Mouse (Mus musculus): Measurements from ENCODE around the gene Pphln1. TPM values are rescaled to one million over a fixed set of nuclear protein-coding genes. Genes with fewer than 3 reads are reported as not detected.

Pphln1 gene
- polyA plus RNA-seq, 1 experiment = 33.7 TPM

- no peak overlapping the region for H3K4me3 ChIP-seq (ENCODE audit: control insufficient read depth, low read depth, low read length)
- no peak for TF ChIP-seq POLR2A (IDR thresholded peaks at IDR 0.05; ENCODE audit: control insufficient read depth, low read depth, low read length)
- TF ChIP-seq CTCF (IDR thresholded peaks at IDR 0.05; ENCODE audit: control insufficient read depth, insufficient read depth, insufficient replicate concordance, low read depth, low read length) = no peak; the same call in 1 of the 2 replicates
- H3K27me3 ChIP-seq (ENCODE audit: control insufficient read depth, insufficient read depth, low read length) = no peaks in the 10 kb centered on the region
- H3K4me1 ChIP-seq (ENCODE audit: control insufficient read depth, insufficient read depth, low read length) = no peaks in the 10 kb centered on the region
- no peak overlapping the region for H3K27ac ChIP-seq (ENCODE audit: control insufficient read depth, insufficient read depth, low read depth, low read length)
- H3K36me3 ChIP-seq (ENCODE audit: control insufficient read depth, insufficient read depth, low read length) = no peaks in the 10 kb centered on the region
Observed at GRCm38 (mm10) chr15:93379177-93379576, 19.0 kb upstream of the Pphln1 start.

- TF ChIP-seq CTCF (IDR thresholded peaks at IDR 0.05; ENCODE audit: control insufficient read depth, insufficient read depth, insufficient replicate concordance, low read depth, low read length) (no peak), POLR2A (IDR thresholded peaks at IDR 0.05; ENCODE audit: control insufficient read depth, low read depth, low read length) (no peak)
- no peaks in the 10 kb centered on the region for H3K4me1 ChIP-seq (ENCODE audit: control insufficient read depth, insufficient read depth, low read length)
- no peak overlapping the region for H3K4me3 ChIP-seq (ENCODE audit: control insufficient read depth, low read depth, low read length)
- H3K27ac ChIP-seq (ENCODE audit: control insufficient read depth, insufficient read depth, low read depth, low read length) = no peak overlapping the region
- H3K27me3 ChIP-seq (ENCODE audit: control insufficient read depth, insufficient read depth, low read length) = no peaks in the 10 kb centered on the region
- no peaks in the 10 kb centered on the region for H3K36me3 ChIP-seq (ENCODE audit: control insufficient read depth, insufficient read depth, low read length)
Observed at GRCm38 (mm10) chr15:93381337-93381736, 16.8 kb upstream of the Pphln1 start.

- TF ChIP-seq CTCF (IDR thresholded peaks at IDR 0.05; ENCODE audit: control insufficient read depth, insufficient read depth, insufficient replicate concordance, low read depth, low read length) (no peak), POLR2A (IDR thresholded peaks at IDR 0.05; ENCODE audit: control insufficient read depth, low read depth, low read length) (no peak)
- Histone ChIP-seq H3K36me3 (ENCODE audit: control insufficient read depth, insufficient read depth, low read length) (no peaks in the 10 kb centered on the region), H3K27ac (ENCODE audit: control insufficient read depth, insufficient read depth, low read depth, low read length) (no peak overlapping the region)
Observed at GRCm38 (mm10) chr15:93397269-93397668, 881 bp upstream of the Pphln1 start.

GRCm38 (mm10) chr15:93398699-93399540, 770 bp downstream of the Pphln1 start:
- peak overlapping the region; percentile 27 for H3K27ac ChIP-seq (ENCODE audit: control insufficient read depth, insufficient read depth, low read depth, low read length)
- peaks cover 5% of the 10 kb centered on the region for H3K4me1 ChIP-seq (ENCODE audit: control insufficient read depth, insufficient read depth, low read length)
- H3K27me3 ChIP-seq (ENCODE audit: control insufficient read depth, insufficient read depth, low read length) = no peaks in the 10 kb centered on the region
- peak overlapping the region; percentile 81 for H3K4me3 ChIP-seq (ENCODE audit: control insufficient read depth, low read depth, low read length)
- no peak for TF ChIP-seq CTCF (IDR thresholded peaks at IDR 0.05; ENCODE audit: control insufficient read depth, insufficient read depth, insufficient replicate concordance, low read depth, low read length)
- TF ChIP-seq POLR2A (IDR thresholded peaks at IDR 0.05; ENCODE audit: control insufficient read depth, low read depth, low read length) = no peak
- no peaks in the 10 kb centered on the region for H3K36me3 ChIP-seq (ENCODE audit: control insufficient read depth, insufficient read depth, low read length)

More at GRCm38 (mm10) chr15:93397269-93397668, 881 bp upstream of the Pphln1 start:
- H3K27me3 ChIP-seq (ENCODE audit: control insufficient read depth, insufficient read depth, low read length) = no peaks in the 10 kb centered on the region
- H3K4me1 ChIP-seq (ENCODE audit: control insufficient read depth, insufficient read depth, low read length) = peaks cover 5% of the 10 kb centered on the region
- H3K4me3 ChIP-seq (ENCODE audit: control insufficient read depth, low read depth, low read length) = no peak overlapping the region

GRCm38 (mm10) chr15:93401446-93401845, 3.3 kb downstream of the Pphln1 start:
- Histone ChIP-seq H3K4me1 (ENCODE audit: control insufficient read depth, insufficient read depth, low read length) (peaks cover 5% of the 10 kb centered on the region), H3K27ac (ENCODE audit: control insufficient read depth, insufficient read depth, low read depth, low read length) (no peak overlapping the region)

GRCm38 (mm10) chr15:93402730-93403129, 4.6 kb downstream of the Pphln1 start:
- Histone ChIP-seq H3K27me3 (ENCODE audit: control insufficient read depth, insufficient read depth, low read length) (no peaks in the 10 kb centered on the region), H3K27ac (ENCODE audit: control insufficient read depth, insufficient read depth, low read depth, low read length) (no peak overlapping the region), H3K36me3 (ENCODE audit: control insufficient read depth, insufficient read depth, low read length) (no peaks in the 10 kb centered on the region), H3K4me3 (ENCODE audit: control insufficient read depth, low read depth, low read length) (no peak overlapping the region), H3K4me1 (ENCODE audit: control insufficient read depth, insufficient read depth, low read length) (peaks cover 5% of the 10 kb centered on the region)
- TF ChIP-seq CTCF (IDR thresholded peaks at IDR 0.05; ENCODE audit: control insufficient read depth, insufficient read depth, insufficient replicate concordance, low read depth, low read length) (no peak), POLR2A (IDR thresholded peaks at IDR 0.05; ENCODE audit: control insufficient read depth, low read depth, low read length) (no peak)

More at GRCm38 (mm10) chr15:93401446-93401845, 3.3 kb downstream of the Pphln1 start:
- no peak for TF ChIP-seq CTCF (IDR thresholded peaks at IDR 0.05; ENCODE audit: control insufficient read depth, insufficient read depth, insufficient replicate concordance, low read depth, low read length)
- TF ChIP-seq POLR2A (IDR thresholded peaks at IDR 0.05; ENCODE audit: control insufficient read depth, low read depth, low read length) = no peak
- Histone ChIP-seq H3K4me3 (ENCODE audit: control insufficient read depth, low read depth, low read length) (no peak overlapping the region), H3K36me3 (ENCODE audit: control insufficient read depth, insufficient read depth, low read length) (no peaks in the 10 kb centered on the region), H3K27me3 (ENCODE audit: control insufficient read depth, insufficient read depth, low read length) (no peaks in the 10 kb centered on the region)

- Histone ChIP-seq H3K27ac (ENCODE audit: control insufficient read depth, insufficient read depth, low read depth, low read length) (no peak overlapping the region), H3K4me1 (ENCODE audit: control insufficient read depth, insufficient read depth, low read length) (no peaks in the 10 kb centered on the region), H3K36me3 (ENCODE audit: control insufficient read depth, insufficient read depth, low read length) (no peaks in the 10 kb centered on the region), H3K27me3 (ENCODE audit: control insufficient read depth, insufficient read depth, low read length) (no peaks in the 10 kb centered on the region), H3K4me3 (ENCODE audit: control insufficient read depth, low read depth, low read length) (no peak overlapping the region)
- TF ChIP-seq CTCF (IDR thresholded peaks at IDR 0.05; ENCODE audit: control insufficient read depth, insufficient read depth, insufficient replicate concordance, low read depth, low read length) = no peak
- no peak for TF ChIP-seq POLR2A (IDR thresholded peaks at IDR 0.05; ENCODE audit: control insufficient read depth, low read depth, low read length)
Observed at GRCm38 (mm10) chr15:93404849-93405248, 6.7 kb downstream of the Pphln1 start.
